Mouse (Mus musculus) heart, adult 10 weeks (tissue): ENCODE results near the gene Pltp. TPM values are rescaled to one million over a fixed set of nuclear protein-coding genes. Genes with fewer than 3 reads are reported as not detected.

Source experiments
- polyA plus RNA-seq: library from polyadenylated mRNA; stranded (reverse); fragments of 350-450 nt; fragmentation: Illumina TruSeq; extraction: RNeasy Lipid Tissue Mini Kit (QIAGEN cat#74804); gene quantifications from one replicate; pipeline ENCODE4 v1.2.3, GENCODE M21; 2014; ENCODE audit warnings: low read depth, low replicate concordance

Pltp gene
- 31.6 TPM for polyA plus RNA-seq

GRCm38 (mm10) chr2:164857101-164857821, at the start of gene Pltp:
Gene Pltp, minus strand, starts transcription at chr2:164857711.

DNA sequence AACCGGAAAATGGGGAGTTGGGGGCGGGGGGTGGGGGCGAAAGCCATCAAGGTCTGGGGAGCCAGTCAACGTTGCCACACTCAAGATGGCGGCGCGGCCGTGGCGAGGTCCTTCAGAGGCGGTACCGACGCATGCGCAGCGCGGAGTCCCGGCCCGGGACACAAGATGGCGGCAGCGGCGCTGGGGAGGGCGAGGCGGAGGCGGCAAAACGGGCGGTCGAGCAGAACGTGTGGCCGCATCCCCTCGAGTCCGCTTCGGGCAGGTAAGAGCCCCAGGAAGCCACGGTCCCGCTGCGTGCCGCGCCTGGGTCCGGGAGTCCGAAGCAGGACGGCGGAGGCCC, 21.7 kb upstream of the Pltp start, which contains the start of gene Pcif1:
Pcif1 (plus strand) TSS at position 77 of the 340 bp plus-strand sequence.

DNA sequence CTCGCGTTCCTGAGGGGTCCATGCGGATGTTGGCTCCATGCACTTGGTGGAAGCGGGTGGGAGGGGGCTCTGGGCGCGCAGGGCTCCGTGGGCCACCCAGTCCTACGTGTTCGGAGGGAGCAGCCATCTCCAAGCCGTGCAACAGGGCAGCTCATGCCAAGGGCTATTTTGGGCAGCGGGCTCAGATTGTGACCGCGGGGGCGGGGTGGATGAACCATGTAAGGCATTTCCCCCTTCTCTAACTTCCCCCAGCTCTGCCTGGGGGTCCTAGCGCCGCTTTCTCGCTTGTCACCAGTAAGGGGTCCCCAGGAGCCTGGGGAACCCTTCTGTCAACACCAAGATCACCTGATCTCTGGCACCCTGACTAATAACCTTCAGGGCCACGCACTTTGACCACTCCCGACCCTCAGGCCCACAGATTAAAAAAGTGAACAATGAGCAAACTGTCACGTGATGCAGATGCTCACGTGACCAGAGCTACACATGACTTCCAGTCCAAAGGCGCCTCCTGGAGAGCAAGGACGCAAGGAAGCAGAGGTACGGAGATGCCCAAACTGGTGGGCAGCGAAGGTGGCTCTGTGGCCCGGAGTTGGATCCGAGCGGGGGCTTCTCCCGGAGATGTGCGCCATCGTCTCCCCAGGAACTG, 24.1 kb downstream of the Pltp start, which contains the start of gene Neurl2:
Neurl2 (minus strand) TSS at position 143 of the 646 bp plus-strand sequence.

GRCm38 (mm10) chr2:164832748-164833301, 24.7 kb downstream of the Pltp start, which contains the start of gene Ctsa:
Gene Ctsa, plus strand, starts transcription at chr2:164832873.

DNA sequence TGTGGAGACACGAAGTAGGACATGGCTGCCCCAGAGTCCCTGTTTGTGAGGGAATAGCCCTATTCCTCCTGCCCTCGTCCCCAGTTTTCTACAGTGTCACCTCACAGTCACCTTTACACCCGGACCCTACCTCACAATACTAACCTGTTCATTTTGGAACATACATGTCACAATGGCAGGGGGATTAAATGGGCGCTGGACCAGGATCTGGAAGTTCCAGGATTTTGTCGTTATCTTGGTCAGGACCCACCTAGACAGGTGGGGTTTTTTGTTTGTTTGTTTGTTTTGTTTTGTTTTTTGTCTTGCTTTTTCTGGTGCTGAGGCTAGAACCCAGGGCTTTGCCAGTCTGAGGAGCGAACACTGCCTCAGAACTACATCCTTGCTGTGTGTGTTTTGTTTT, 29.1 kb downstream of the Pltp start, which contains the start of gene Spata25:
Spata25 (minus strand) TSS at position 101 of the 400 bp plus-strand sequence.

DNA sequence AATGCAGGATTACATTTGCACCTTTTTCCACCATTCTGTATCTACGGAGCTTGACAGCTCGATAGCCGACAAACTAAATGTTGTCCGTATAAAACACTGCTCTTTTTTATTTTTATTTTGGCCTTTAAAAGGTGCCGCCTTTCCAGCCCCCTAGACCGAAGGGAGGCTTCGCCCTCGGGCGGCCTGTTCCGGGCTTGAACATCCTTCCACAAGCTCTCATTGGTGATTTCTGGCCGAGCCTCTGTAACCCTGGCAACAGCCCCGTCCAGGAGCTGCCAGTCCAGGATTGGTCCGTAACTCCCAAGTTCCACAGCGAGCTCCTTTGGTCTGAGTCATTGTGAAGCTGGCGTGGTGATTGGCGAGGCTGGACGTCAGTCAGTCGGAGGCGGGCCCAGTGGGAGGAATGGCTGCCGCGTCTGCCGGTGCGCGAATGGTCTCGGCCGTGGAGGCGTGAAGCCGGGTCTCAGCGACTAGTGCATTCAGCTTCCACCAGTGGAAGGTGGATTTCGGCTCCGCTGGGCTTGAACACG, 34.8 kb downstream of the Pltp start, which contains the start of gene Zswim1:
Zswim1 (plus strand) TSS at position 51 of the 530 bp plus-strand sequence.

GRCm38 (mm10) chr2:164804533-164805331, 52.8 kb downstream of the Pltp start, which contains the start of the genes Acot8 and Zswim3:
Gene Acot8, minus strand, starts transcription at chr2:164804882.
Gene Zswim3, plus strand, starts transcription at chr2:164805098.

Other genes starting within 250 kb of the Pltp start
- not detected for gene Wfdc6b, start 244.2 kb downstream of the Pltp start, polyA plus RNA-seq
- gene Wfdc8, start 244.1 kb downstream of the Pltp start, polyA plus RNA-seq, result not detected
- not detected for gene Wfdc16, start 218.9 kb downstream of the Pltp start, polyA plus RNA-seq
- gene Wfdc10, start 201.7 kb downstream of the Pltp start, polyA plus RNA-seq, result not detected
- gene Wfdc9, start 201.1 kb downstream of the Pltp start, polyA plus RNA-seq, result not detected
- not detected for gene Wfdc11, start 183.6 kb downstream of the Pltp start, polyA plus RNA-seq
- gene Wfdc13, start 172.6 kb downstream of the Pltp start, polyA plus RNA-seq, result not detected
- gene Spint4, start 159.2 kb downstream of the Pltp start, polyA plus RNA-seq, result not detected
- gene Spint5, start 142.4 kb downstream of the Pltp start, polyA plus RNA-seq, result not detected
- gene Wfdc3, start 111.8 kb downstream of the Pltp start, polyA plus RNA-seq, result 1.5 TPM
- gene Dnttip1, start 111.7 kb downstream of the Pltp start, polyA plus RNA-seq, result 21.1 TPM
- 0.86 TPM for gene Ube2c, start 87.8 kb downstream of the Pltp start, polyA plus RNA-seq
- gene Tnnc2, start 77.7 kb downstream of the Pltp start, polyA plus RNA-seq, result not detected
- gene Snx21, start 71.9 kb downstream of the Pltp start, polyA plus RNA-seq, result 26.6 TPM
- 11.5 TPM for gene Acot8, start 52.8 kb downstream of the Pltp start, polyA plus RNA-seq
- 2.6 TPM for gene Zswim3, start 52.6 kb downstream of the Pltp start, polyA plus RNA-seq
- 5.1 TPM for gene Zswim1, start 35.0 kb downstream of the Pltp start, polyA plus RNA-seq
- gene Spata25, start 29.2 kb downstream of the Pltp start, polyA plus RNA-seq, result not detected
- gene Ctsa, start 24.8 kb downstream of the Pltp start, polyA plus RNA-seq, result 159 TPM
- gene Neurl2, start 24.3 kb downstream of the Pltp start, polyA plus RNA-seq, result 44.6 TPM
- gene Pcif1, start 21.6 kb upstream of the Pltp start, polyA plus RNA-seq, result 28.1 TPM
- 8.7 TPM for gene Zfp335, start 54.0 kb upstream of the Pltp start, polyA plus RNA-seq
- gene Mmp9, start 83.1 kb upstream of the Pltp start, polyA plus RNA-seq, result 1.4 TPM
- gene Slc12a5, start 103.1 kb upstream of the Pltp start, polyA plus RNA-seq, result 0.52 TPM
- gene Ncoa5, start 177.2 kb upstream of the Pltp start, polyA plus RNA-seq, result 21.5 TPM
- gene Cd40, start 197.9 kb upstream of the Pltp start, polyA plus RNA-seq, result 2.8 TPM
- not detected for gene 1700025C18Rik, start 233.0 kb upstream of the Pltp start, polyA plus RNA-seq